Mouse (Mus musculus): ENCODE measurements around the gene Nrip2. TPM values are rescaled to one million over a fixed set of nuclear protein-coding genes. Genes with fewer than 3 reads are reported as not detected.

Nrip2 gene
- polyA plus RNA-seq, 1 experiment from 2014 or later: 38.9 TPM

DNA sequence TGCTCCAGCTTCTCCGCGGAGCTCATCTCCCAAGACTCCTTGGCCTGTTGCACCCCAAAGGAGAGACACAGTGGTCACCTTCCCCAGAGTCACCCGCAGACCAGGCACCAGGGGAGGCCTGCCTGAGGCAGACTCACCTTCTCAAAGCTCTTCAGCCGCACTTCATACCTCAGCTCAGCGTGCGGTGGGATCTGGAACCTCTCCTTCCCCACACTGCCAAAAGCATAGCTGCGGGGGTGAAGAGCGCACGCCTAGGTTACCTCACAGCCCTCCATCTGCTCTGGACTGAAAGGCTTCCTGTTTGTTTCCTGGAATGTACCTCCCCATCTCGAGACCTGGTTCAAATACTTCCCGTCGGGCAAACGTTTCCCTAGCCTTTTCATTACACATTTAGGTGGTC is 34.5 kb downstream of the Nrip2 start:
- DNase-seq (ENCODE audit: low read depth, low spot score) (no peak), ATAC-seq (no peak)
- no peaks in the 10 kb centered on the region for H3K27me3 ChIP-seq
- in situ Hi-C loops (cut with MboI; ENCODE audit: low pct_unique_long_range_greater_than_20kb): loop anchor here (10.0 to 25.0 kb wide), 2 partner anchors 781 to 1096 kb away; no protein-coding TSS in a partner anchor
- TF ChIP-seq CTCF (IDR thresholded peaks at IDR 0.05): no peak
- CTCF ChIA-PET: interaction anchor here (1.2 kb wide), 1 partner anchor 46 kb away, joined by 4 read pairs; no protein-coding TSS in a partner anchor
- POLR2A ChIA-PET: interaction anchor here (1.3 kb wide), 1 partner anchor 9 kb away, joined by 5 read pairs; the partner anchor contains the start of gene Itfg2

DNA sequence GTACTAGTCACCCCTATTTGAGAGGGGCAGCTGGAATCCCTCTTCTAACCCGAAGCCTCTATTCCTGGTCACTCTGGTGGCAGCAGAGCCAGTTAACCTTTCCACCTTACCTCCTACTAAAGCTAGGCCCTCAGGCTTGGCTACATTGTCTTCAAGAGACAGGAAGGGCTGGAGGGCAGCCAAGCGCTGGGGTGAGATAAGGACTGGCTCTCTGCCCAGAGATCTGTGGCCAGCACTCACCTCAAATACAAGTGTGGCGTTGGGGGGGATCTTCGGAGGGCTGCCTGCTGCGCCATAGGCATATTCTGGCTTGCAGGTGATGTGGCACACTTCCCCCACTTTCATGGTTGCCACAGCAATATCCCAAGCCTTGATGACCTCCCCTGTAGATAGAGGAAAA is 36.4 kb downstream of the Nrip2 start:
- POLR2A ChIA-PET: interaction anchor here (0.6 kb wide), 1 partner anchor 9 kb away, joined by 3 read pairs; no protein-coding TSS in a partner anchor
- TF ChIP-seq CTCF (IDR thresholded peaks at IDR 0.05): no peak
- in situ Hi-C loops (cut with MboI; ENCODE audit: low pct_unique_long_range_greater_than_20kb): loop anchor here (10.0 to 25.0 kb wide), 2 partner anchors 779 to 1098 kb away; no protein-coding TSS in a partner anchor
- no peak for ATAC-seq
- no peaks in the 10 kb centered on the region for H3K27me3 ChIP-seq
- CTCF ChIA-PET: interaction anchor here (1.4 kb wide), 1 partner anchor 10 kb away, joined by 4 read pairs; no protein-coding TSS in a partner anchor
- no peak for DNase-seq (ENCODE audit: low read depth, low spot score)

- H3K27me3 ChIP-seq: no peaks in the 10 kb centered on the region
- ChIA-PET CTCF (no interaction called here), POLR2A (no interaction called here)
- in situ Hi-C loops (cut with MboI; ENCODE audit: low pct_unique_long_range_greater_than_20kb): loop anchor here (10.0 to 25.0 kb wide), 2 partner anchors 778 to 1099 kb away; no protein-coding TSS in a partner anchor
- ATAC-seq: no peak
- TF ChIP-seq CTCF (IDR thresholded peaks at IDR 0.05): no peak
- no peak for DNase-seq (ENCODE audit: low read depth, low spot score)
Observed at GRCm38 (mm10) chr6:128436356-128437005, 37.4 kb downstream of the Nrip2 start.

DNA sequence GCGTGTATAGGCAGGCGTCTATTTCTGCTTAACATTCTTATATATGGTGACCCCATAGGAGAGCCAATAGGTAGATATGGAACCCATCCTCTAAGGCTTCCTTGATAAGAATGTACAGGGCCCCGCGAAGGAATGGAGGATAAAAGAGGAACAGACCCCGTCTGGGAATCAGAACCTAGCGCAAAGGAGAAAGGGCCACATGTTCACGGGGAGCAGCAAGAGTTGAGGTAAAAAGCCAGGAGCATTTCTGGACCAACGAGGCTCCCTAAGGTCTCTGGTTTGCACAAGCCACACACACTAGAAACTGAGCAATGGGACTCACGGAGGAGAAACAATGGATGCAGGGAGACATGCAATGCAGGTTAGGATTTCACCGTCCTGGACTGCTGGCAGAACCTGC is 38.2 kb downstream of the Nrip2 start:
- ChIA-PET POLR2A (interaction anchor here (0.7 kb wide), 1 partner anchor 122 kb away, joined by 3 read pairs; no protein-coding TSS in a partner anchor), CTCF (no interaction called here)
- no peak for TF ChIP-seq CTCF (IDR thresholded peaks at IDR 0.05)
- H3K27me3 ChIP-seq: no peaks in the 10 kb centered on the region
- in situ Hi-C loops (cut with MboI; ENCODE audit: low pct_unique_long_range_greater_than_20kb): loop anchor here (10.0 to 25.0 kb wide), 2 partner anchors 778 to 1100 kb away; no protein-coding TSS in a partner anchor
- peak; percentile 13 for ATAC-seq
- no peak for DNase-seq (ENCODE audit: low read depth, low spot score)

DNA sequence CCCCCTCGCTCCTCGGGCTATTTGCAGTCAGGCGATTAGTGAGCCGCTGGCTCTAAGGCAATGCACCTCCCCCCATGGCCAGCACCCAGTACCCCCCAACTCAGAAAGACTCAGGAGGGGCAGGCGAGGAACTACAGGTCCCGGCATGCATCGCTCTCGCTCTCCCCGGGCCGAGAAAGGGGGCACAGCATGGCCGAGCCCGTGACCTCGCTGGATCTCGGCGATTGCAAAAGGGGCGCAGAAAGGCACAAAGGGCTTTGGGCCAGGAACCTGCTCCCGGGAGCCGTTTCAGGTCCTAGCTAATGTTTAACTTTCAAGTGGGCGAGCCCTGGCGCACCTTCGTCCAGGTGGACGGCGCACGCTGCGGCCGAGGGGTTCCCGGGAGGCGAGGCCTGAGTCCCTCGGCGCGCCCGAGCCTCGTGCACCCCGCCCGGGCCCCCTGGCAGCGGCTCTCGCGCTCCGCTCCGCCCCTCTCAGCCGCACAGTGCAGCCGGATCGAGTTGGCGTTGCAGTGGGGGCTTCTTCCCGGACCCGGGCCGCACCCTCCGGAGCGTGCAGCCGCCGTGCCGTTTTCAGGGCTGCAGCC is 38.7 kb downstream of the Nrip2 start:
- no peak for TF ChIP-seq CTCF (IDR thresholded peaks at IDR 0.05)
- ChIA-PET CTCF (no interaction called here), POLR2A (interaction anchor here (0.7 kb wide), 1 partner anchor 122 kb away, joined by 3 read pairs; no protein-coding TSS in a partner anchor)
- DNase-seq (ENCODE audit: low read depth, low spot score) (no peak), ATAC-seq (peak; percentile 48)
- in situ Hi-C loops (cut with MboI; ENCODE audit: low pct_unique_long_range_greater_than_20kb): loop anchor here (10.0 to 25.0 kb wide), 2 partner anchors 777 to 1101 kb away; no protein-coding TSS in a partner anchor
- H3K27me3 ChIP-seq: no peaks in the 10 kb centered on the region

DNA sequence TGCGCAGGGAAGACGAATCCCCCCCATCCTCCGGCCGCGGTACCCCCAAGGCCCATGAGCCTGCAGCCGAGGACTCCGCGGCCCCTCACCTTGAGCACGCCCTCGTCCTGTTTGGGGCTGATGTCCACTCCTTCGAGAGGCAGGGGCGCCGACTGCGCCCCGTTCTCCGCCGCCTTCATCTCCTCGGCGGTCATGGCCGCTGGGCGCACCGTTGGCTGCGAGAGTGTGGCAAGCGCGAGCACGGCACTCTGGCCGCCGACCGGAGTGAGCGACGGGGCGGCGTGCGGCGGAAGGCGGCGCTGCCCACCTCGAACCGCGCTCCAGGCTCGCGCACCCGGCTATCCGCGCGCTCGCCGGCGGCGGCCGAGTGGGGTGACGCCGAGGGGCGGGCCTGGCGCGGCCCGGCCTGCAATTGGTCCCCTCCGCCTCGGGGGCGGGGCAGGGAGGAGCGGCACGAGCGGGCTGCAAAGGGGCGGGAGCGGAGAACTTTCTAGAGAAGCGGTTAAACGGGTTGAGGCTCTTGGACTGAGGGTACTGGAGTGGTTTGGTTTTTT is 39.3 kb downstream of the Nrip2 start, which contains the start of gene Fkbp4:
Gene Fkbp4, minus strand, starts transcription at position 361 of the 554 bp plus-strand sequence.
- ATAC-seq (peak; percentile 94), DNase-seq (ENCODE audit: low read depth, low spot score) (no peak)
- ChIA-PET CTCF (no interaction called here), POLR2A (no interaction called here)
- H3K27me3 ChIP-seq: no peaks in the 10 kb centered on the region
- no peak for TF ChIP-seq CTCF (IDR thresholded peaks at IDR 0.05)
- in situ Hi-C loops (cut with MboI; ENCODE audit: low pct_unique_long_range_greater_than_20kb): loop anchor here (10.0 to 25.0 kb wide), 2 partner anchors 776 to 1101 kb away; no protein-coding TSS in a partner anchor

DNA sequence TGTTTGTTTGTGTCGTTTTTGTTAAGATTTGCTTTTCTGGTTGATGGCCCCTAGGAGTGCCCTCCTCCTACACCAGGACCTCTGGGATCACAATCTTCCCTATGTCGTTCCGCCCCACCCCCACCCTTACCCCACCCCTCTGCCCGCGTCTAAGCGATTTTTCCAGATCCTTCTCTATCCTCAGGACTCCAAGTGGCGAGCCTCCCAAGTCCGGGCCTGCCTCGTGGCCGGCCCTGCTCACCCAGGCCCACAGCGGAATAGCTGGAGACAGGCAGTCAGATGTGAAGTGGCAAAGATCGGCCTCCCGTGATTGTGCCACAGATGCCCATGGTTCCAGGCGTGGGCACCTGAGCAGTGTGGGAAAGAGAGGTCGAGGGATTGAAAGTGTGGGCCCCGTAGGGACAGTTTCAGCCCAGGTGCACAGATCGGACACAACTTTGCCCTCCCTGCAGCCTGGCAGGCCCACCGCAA is 39.8 kb downstream of the Nrip2 start:
- ChIA-PET POLR2A (interaction anchor here (0.6 kb wide), 1 partner anchor 394 kb away, joined by 3 read pairs; no protein-coding TSS in a partner anchor), CTCF (interaction anchor here (1.3 kb wide), 1 partner anchor 28 kb away, joined by 3 read pairs; no protein-coding TSS in a partner anchor)
- peak; percentile 29 for ATAC-seq
- no peak for TF ChIP-seq CTCF (IDR thresholded peaks at IDR 0.05)
- in situ Hi-C loops (cut with MboI; ENCODE audit: low pct_unique_long_range_greater_than_20kb): loop anchor here (10.0 to 25.0 kb wide), 2 partner anchors 776 to 1102 kb away; no protein-coding TSS in a partner anchor
- DNase-seq (ENCODE audit: low read depth, low spot score): no peak
- no peaks in the 10 kb centered on the region for H3K27me3 ChIP-seq

DNA sequence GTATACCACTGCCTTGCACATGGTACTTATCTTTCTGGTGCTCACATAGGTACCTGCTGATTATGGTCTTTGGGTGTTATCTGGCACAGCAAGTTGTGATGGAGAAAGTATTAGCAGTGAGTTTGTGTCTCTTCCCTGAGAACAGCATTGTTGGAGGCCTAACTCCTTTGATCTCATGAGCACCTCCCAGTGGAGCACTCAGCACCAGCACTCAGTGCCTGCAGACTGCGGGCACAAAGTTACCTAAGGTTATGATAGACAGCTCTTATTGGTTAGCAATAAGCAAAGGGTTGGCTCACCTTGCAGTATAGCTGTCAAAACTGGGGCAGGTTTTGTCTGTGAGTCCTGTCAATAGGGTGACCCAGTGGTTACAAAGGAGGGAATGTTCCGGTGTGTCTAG is 41.1 kb downstream of the Nrip2 start:
- TF ChIP-seq CTCF (IDR thresholded peaks at IDR 0.05): no peak
- DNase-seq (ENCODE audit: low read depth, low spot score) (no peak), ATAC-seq (no peak)
- H3K27me3 ChIP-seq: no peaks in the 10 kb centered on the region
- ChIA-PET CTCF (interaction anchor here (1.3 to 1.7 kb wide), 2 partner anchors 27 to 39 kb away, joined by 3 to 9 read pairs; no protein-coding TSS in a partner anchor), POLR2A (interaction anchor here (0.5 kb wide), 1 partner anchor 89 kb away, joined by 7 read pairs; no protein-coding TSS in a partner anchor)
- in situ Hi-C loops (cut with MboI; ENCODE audit: low pct_unique_long_range_greater_than_20kb): loop anchor here (25.0 kb wide), 1 partner anchor 1103 kb away; no protein-coding TSS in a partner anchor

DNA sequence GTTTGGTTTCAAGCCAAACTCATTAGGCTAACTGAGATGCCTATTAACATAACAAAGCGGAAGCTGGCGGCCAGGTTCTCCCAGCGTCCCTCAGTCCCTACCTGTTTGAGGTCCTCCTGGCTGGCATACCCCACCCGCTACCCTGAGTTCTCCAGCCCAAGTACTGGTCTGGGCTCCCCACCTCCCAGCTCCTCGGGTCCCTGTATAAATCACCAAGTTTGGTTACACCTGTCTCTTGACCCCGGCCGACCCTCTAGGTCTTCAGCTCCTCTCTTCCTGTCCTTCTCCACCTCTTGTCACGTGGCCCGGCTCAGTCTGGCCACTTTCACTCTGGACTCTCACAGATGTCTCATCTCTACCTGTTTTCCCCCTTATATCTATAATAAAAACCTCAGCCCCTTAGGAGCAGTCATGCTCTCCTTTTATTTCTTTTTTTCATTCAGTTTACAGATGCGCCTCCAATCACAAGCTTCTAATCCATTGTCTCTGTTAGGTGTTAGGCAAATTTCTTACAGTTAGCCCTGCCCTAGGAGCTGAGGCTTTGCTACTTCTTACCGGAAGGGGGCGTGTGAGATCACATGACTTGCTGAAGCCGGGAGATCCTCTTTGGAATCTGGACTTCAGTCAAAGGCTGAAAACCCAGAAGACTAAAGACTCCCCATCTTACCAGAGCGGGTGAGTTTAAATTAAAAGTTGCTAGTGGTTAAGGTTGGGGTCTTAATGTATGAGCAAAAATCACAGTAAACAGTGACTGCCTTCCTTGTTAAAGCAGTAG is 46.9 kb downstream of the Nrip2 start:
- CTCF ChIA-PET: interaction anchor here (0.7 to 1.7 kb wide), 10 partner anchors 9 to 36 kb away, joined by 3 to 5 read pairs (median 4); partner anchors contain the start of gene Itfg2
- no peaks in the 10 kb centered on the region for H3K27me3 ChIP-seq
- no peak for TF ChIP-seq CTCF (IDR thresholded peaks at IDR 0.05)
- in situ Hi-C loops (cut with MboI; ENCODE audit: low pct_unique_long_range_greater_than_20kb): loop anchor here (5.0 to 25.0 kb wide), 2 partner anchors 41 to 1109 kb away; no protein-coding TSS in a partner anchor
- DNase-seq (ENCODE audit: low read depth, low spot score): no peak
- POLR2A ChIA-PET: no interaction called here
- ATAC-seq: peak; percentile 88

All from Patski (cell line).